Mouse (Mus musculus): ENCODE measurements around the gene Sp2.

DNA sequence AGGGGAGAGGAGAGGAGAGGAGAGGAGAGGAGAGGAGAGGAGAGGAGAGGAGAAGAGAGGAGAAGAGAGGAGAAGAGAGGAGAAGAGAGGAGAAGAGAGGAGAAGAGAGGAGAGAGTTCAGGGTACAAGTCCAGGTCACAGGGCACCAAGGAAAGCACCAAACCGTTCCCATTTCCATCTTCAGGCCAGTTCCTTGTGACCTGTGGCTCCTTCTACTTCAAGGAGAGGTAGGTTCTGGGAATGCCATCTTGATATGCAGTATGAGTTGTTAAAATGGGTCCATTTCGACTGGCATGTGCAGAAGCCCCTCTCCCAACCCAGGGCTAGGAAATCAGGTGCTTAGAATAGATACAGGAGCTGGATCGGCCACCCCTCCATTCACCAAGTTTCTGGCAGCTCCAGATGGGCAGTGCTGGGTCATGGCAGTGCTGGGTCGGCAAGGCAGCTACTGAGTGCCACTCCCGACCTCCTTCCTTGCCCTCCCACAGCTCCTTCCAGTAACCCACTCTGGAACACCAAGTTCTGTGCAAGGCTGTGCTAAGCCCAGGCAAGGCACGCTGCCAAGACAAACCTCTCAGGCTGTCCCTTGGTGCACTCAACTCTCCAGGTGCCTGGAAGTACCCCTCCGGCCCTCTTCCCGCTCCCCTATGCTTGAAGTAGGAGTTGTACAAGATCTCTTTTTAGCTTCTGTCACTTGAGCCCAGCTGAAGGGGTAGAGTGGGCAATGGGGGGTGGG lies 51.3 kb downstream of the Sp2 start:
- TF ChIP-seq POLR2A (IDR thresholded peaks at IDR 0.05; ENCODE audit: low read depth, low read length) (no peak), MEF2A (IDR thresholded peaks at IDR 0.05; ENCODE audit: borderline replicate concordance, low read depth, low read length) (no peak), ZMIZ1 (IDR thresholded peaks at IDR 0.05; ENCODE audit: low read depth, low read length) (no peak), CHD1 (IDR thresholded peaks at IDR 0.05; ENCODE audit: low read depth, low read length) (no peak), CTCF (conservative IDR thresholded peaks at IDR 0.05 in 1 of 2, IDR thresholded peaks at IDR 0.05 in 1 of 2; ENCODE audit: low read depth in 2 of 2, low read length in 2 of 2) (no peak), IRF4 (IDR thresholded peaks at IDR 0.05; ENCODE audit: low read depth, low read length) (no peak), MAX (IDR thresholded peaks at IDR 0.05; ENCODE audit: low read length) (no peak), E2F4 (IDR thresholded peaks at IDR 0.05; ENCODE audit: insufficient replicate concordance, low read depth, low read length) (no peak), MYC (IDR thresholded peaks at IDR 0.05; ENCODE audit: low read depth, low read length) (no peak), CHD2 (IDR thresholded peaks at IDR 0.05; ENCODE audit: low read length) (no peak), EP300 (IDR thresholded peaks at IDR 0.05; ENCODE audit: low read length) (no peak)

Data from CH12.LX (cell line).